In the genomic region with DNA sequence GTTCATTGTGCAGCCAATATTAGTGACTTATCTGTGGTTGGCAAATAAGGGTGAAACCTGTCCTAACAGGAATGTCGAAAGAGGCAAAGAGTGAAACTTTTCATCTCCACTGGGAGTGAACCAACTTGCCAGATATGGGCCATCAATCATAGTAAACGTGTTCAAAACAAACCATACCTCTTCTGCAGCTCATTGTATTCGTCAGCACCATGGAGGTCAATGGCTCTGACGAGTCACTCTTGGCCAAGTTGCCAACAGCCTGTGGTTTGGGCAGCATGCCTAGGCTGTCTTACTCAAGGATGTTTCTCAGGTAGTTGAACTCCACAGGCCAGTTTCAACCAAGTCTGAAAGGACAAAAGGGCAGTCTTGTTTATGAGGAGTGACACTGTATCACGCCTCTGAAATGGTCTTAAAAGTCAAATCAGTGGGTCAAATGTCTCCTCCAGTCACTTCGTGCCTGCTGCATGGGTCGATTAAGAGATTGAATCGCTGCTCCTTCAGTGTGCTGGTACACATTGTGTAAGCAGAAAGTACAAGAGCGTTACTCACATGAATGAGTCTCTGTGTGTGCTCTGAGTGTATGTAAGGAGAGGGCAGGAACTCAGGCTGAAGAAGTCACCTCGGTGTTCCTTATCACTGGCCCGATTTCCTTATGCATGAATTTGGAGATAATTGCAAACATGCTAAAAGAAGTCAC, we compare ENCODE assay signal across 13 mouse cellular contexts.
DNase-seq lines count a peak whose midpoint lies in the region; ATAC-seq lines count a peak whose summit lies in the region.
"Had no signal": no experiment of that assay in that cellular context is flagged by ENCODE, and none has a peak within 500 bp of the region (broad histone marks: within the 10 kb centered on the region; RNA-seq: fewer than 3 reads in every experiment).

No protein-coding gene starts in this region.

- no peak overlapping the region for H3K27ac ChIP-seq in kidney, embryonic 14.5 days (ENCODE audit: low read depth, low read length)
- H3K27ac ChIP-seq: forebrain, embryonic 15.5 days; heart, embryonic 10.5 days; kidney, postnatal 0 days; limb, embryonic 13.5 days; midbrain, embryonic 12.5 days had no signal

- no peak overlapping the region for H3K9ac ChIP-seq in kidney, embryonic 14.5 days (ENCODE audit: low read depth, low read length)
- H3K9ac ChIP-seq: forebrain, embryonic 15.5 days; limb, embryonic 13.5 days; midbrain, embryonic 12.5 days had no signal

- H3K4me3 ChIP-seq in kidney, embryonic 14.5 days (ENCODE audit: low read length) = no peak overlapping the region
- H3K4me3 ChIP-seq: forebrain, embryonic 15.5 days; heart, embryonic 10.5 days; limb, embryonic 13.5 days; midbrain, embryonic 12.5 days had no signal

- no peaks in the 10 kb centered on the region for H3K27me3 ChIP-seq in kidney, embryonic 14.5 days (ENCODE audit: control insufficient read depth, insufficient read depth, low read length)
- H3K27me3 ChIP-seq: forebrain, embryonic 15.5 days; limb, embryonic 13.5 days; midbrain, embryonic 12.5 days had no signal

- H3K4me2 ChIP-seq in kidney, embryonic 14.5 days (replicated peaks; ENCODE audit: low read depth, low read length) = no peak overlapping the region
- H3K4me2 ChIP-seq: forebrain, embryonic 15.5 days; limb, embryonic 13.5 days; midbrain, embryonic 12.5 days had no signal

- 70% methylated on average over 11 of the region's 11 CpGs for WGBS in kidney, embryonic 14.5 days

- no peaks in the 10 kb centered on the region for H3K9me3 ChIP-seq in kidney, embryonic 14.5 days (ENCODE audit: control insufficient read depth, low read length)
- H3K9me3 ChIP-seq: forebrain, embryonic 15.5 days; heart, embryonic 10.5 days; limb, embryonic 13.5 days; midbrain, embryonic 12.5 days had no signal

- ATAC-seq in kidney, embryonic 14.5 days (ENCODE audit: low FRiP score, low TSS enrichment) = no peak
- ATAC-seq in granulocyte monocyte progenitor cell, adult 5-6 weeks (replicated peaks; ENCODE audit: poor library complexity, severe bottlenecking) = 0 out of 2 replicates have a peak, but pooled peaks have one; percentile 30
- ATAC-seq in monocyte, adult 5-6 weeks (replicated peaks; ENCODE audit: insufficient number of reproducible peaks, low FRiP score, low TSS enrichment, poor library complexity, severe bottlenecking) = no peak
- ATAC-seq: forebrain, embryonic 15.5 days had no signal

- H3K4me1 ChIP-seq in kidney, embryonic 14.5 days (ENCODE audit: control insufficient read depth, insufficient read depth, low read length) = no peaks in the 10 kb centered on the region
- H3K4me1 ChIP-seq: forebrain, embryonic 15.5 days; heart, embryonic 10.5 days; midbrain, embryonic 12.5 days had no signal

- peak; percentile 59 for DNase-seq in kidney, adult 18-20 months
- DNase-seq in adrenal gland, adult (ENCODE audit: inconsistent age in 2 of 2, low spot score in 1 of 2) = peak; percentile 81 to 93
- peak; percentile 59 for DNase-seq in ovary, adult 18-20 months (ENCODE audit: low spot score)
- DNase-seq in embryo, embryonic 10.5 days (ENCODE audit: low spot score) = no peak
- DNase-seq in thymus, postnatal 36 days = no peak

- H3K36me3 ChIP-seq in kidney, embryonic 14.5 days (ENCODE audit: control insufficient read depth, insufficient read depth, low read length) = no peaks in the 10 kb centered on the region
- H3K36me3 ChIP-seq: forebrain, embryonic 15.5 days; heart, embryonic 10.5 days; limb, embryonic 13.5 days; midbrain, embryonic 12.5 days had no signal

Comparison
In these comparisons a context has a peak if more than half of its experiments do, and no peak if none do; other contexts are left out.
1. DNase-seq: peak in kidney, adult 18-20 months (single experiment), adrenal gland, adult (2 of 2) and ovary, adult 18-20 months (single experiment); none in embryo, embryonic 10.5 days (single experiment) and thymus, postnatal 36 days (0 of 2).